28 mouse cellular contexts compared by ENCODE assay signal in genomic region chr9:74937761-74938160, GRCm38 (mm10).
"Had no signal": no experiment of that assay in that cellular context is flagged by ENCODE, and none has a peak within 500 bp of the region (broad histone marks: within the 10 kb centered on the region; RNA-seq: fewer than 3 reads in every experiment).

No protein-coding gene starts in this region.

- H3K9ac ChIP-seq: heart, embryonic 12.5 days; hindbrain, embryonic 12.5 days; hindbrain, embryonic 14.5 days; intestine, embryonic 15.5 days; limb, embryonic 13.5 days; limb, embryonic 15.5 days; liver, embryonic 12.5 days; liver, embryonic 14.5 days had no signal

- H3K4me3 ChIP-seq: gastrocnemius, adult 2 months; heart, embryonic 10.5 days; heart, embryonic 12.5 days; hindbrain, embryonic 10.5 days; hindbrain, embryonic 12.5 days; intestine, embryonic 15.5 days; layer of hippocampus, adult 2 months; limb, embryonic 13.5 days; limb, embryonic 15.5 days; liver, embryonic 12.5 days had no signal

- H3K4me2 ChIP-seq: heart, embryonic 12.5 days; hindbrain, embryonic 12.5 days; hindbrain, embryonic 14.5 days; intestine, embryonic 15.5 days; limb, embryonic 13.5 days; limb, embryonic 15.5 days; liver, embryonic 12.5 days had no signal

- H3K9me3 ChIP-seq: heart, embryonic 10.5 days; heart, embryonic 12.5 days; hindbrain, embryonic 10.5 days; hindbrain, embryonic 12.5 days; intestine, embryonic 15.5 days; limb, embryonic 13.5 days; limb, embryonic 15.5 days; liver, embryonic 12.5 days had no signal

- H3K4me1 ChIP-seq: heart, embryonic 10.5 days; heart, embryonic 12.5 days; hindbrain, embryonic 10.5 days; hindbrain, embryonic 12.5 days; intestine, embryonic 15.5 days; limb, embryonic 15.5 days; liver, embryonic 12.5 days had no signal

- H3K36me3 ChIP-seq: heart, embryonic 10.5 days; heart, embryonic 12.5 days; hindbrain, embryonic 10.5 days; hindbrain, embryonic 12.5 days; intestine, embryonic 15.5 days; limb, embryonic 13.5 days; limb, embryonic 15.5 days; liver, embryonic 12.5 days had no signal

- H3K27ac ChIP-seq: gastrocnemius, adult 2 months; heart, embryonic 10.5 days; hindbrain, embryonic 10.5 days; hindbrain, embryonic 12.5 days; hindbrain, embryonic 14.5 days; intestine, embryonic 15.5 days; layer of hippocampus, adult 2 months; limb, embryonic 13.5 days; limb, embryonic 15.5 days; liver, embryonic 12.5 days; liver, embryonic 14.5 days had no signal

- DNase-seq: gastrocnemius, adult 2 months; gastrocnemius, postnatal 10 days; gastrocnemius, postnatal 36 days; heart, adult 18-20 months; heart, postnatal 10 days; heart, postnatal 4 days; kidney, adult 18-20 months; kidney, adult 8-10 months; kidney, postnatal 10 days; kidney, postnatal 25 days; kidney, postnatal 4 days; layer of hippocampus, adult 9-11 months; layer of hippocampus, postnatal 36 days; left cerebral cortex, postnatal 4 days had no signal

- ATAC-seq: hindbrain, embryonic 16.5 days; inflammation-experienced regulatory T-cells, adult 6 months; intestine, embryonic 15.5 days; intestine, postnatal 0 days; liver, embryonic 12.5 days had no signal

- H3K27me3 ChIP-seq: heart, embryonic 12.5 days; hindbrain, embryonic 12.5 days; intestine, embryonic 15.5 days; limb, embryonic 13.5 days; limb, embryonic 15.5 days; liver, embryonic 12.5 days had no signal
